Mouse (Mus musculus): Measurements from ENCODE around the gene Zbtb40. TPM values are rescaled to one million over a fixed set of nuclear protein-coding genes. Genes with fewer than 3 reads are reported as not detected.

Gene Zbtb40
- polyA plus RNA-seq, 1 experiment from 2014 or later: 6.7 TPM

- Histone ChIP-seq H3K9ac (ENCODE audit: low read length) (no peak overlapping the region), H3K4me1 (replicated peaks; ENCODE audit: control insufficient read depth, insufficient read depth, low read length) (no peaks in the 10 kb centered on the region), H3K27ac (ENCODE audit: low read depth, low read length) (no peak overlapping the region), H3K27me3 (ENCODE audit: control insufficient read depth, insufficient read depth, low read length) (no peaks in the 10 kb centered on the region), H3K9me3 (ENCODE audit: control insufficient read depth, low read length) (no peaks in the 10 kb centered on the region), H3K4me2 (ENCODE audit: low read depth, low read length, severe bottlenecking) (no peak overlapping the region), H3K36me3 (ENCODE audit: control insufficient read depth, insufficient read depth, low read length) (no peaks in the 10 kb centered on the region), H3K4me3 (ENCODE audit: low read depth, low read length) (no peak overlapping the region)
- DNase-seq (ENCODE audit: low spot score) (peak; percentile 45), ATAC-seq (replicated peaks; ENCODE audit: low FRiP score) (no peak)
- 89% methylated on average over 6 of the region's 6 CpGs for WGBS
Measured at GRCm38 (mm10) chr4:137071204-137071603, 22.6 kb upstream of the Zbtb40 start.

- H3K4me2 ChIP-seq (ENCODE audit: low read depth, low read length, severe bottlenecking): no peak overlapping the region
- no peaks in the 10 kb centered on the region for H3K4me1 ChIP-seq (replicated peaks; ENCODE audit: control insufficient read depth, insufficient read depth, low read length)
- ATAC-seq (replicated peaks; ENCODE audit: low FRiP score) (no peak), DNase-seq (ENCODE audit: low spot score) (no peak)
- WGBS: 47% methylated on average over 8 of the region's 8 CpGs
- H3K9ac ChIP-seq (ENCODE audit: low read length): no peak overlapping the region
- H3K4me3 ChIP-seq (ENCODE audit: low read depth, low read length): no peak overlapping the region
- no peaks in the 10 kb centered on the region for H3K9me3 ChIP-seq (ENCODE audit: control insufficient read depth, low read length)
- H3K27me3 ChIP-seq (ENCODE audit: control insufficient read depth, insufficient read depth, low read length): no peaks in the 10 kb centered on the region
- no peaks in the 10 kb centered on the region for H3K36me3 ChIP-seq (ENCODE audit: control insufficient read depth, insufficient read depth, low read length)
- no peak overlapping the region for H3K27ac ChIP-seq (ENCODE audit: low read depth, low read length)
Measured at GRCm38 (mm10) chr4:137068491-137068890, 19.9 kb upstream of the Zbtb40 start.

- no peak overlapping the region for H3K9ac ChIP-seq (ENCODE audit: low read length)
- DNase-seq (ENCODE audit: low spot score): peak; percentile 40
- no peaks in the 10 kb centered on the region for H3K27me3 ChIP-seq (ENCODE audit: control insufficient read depth, insufficient read depth, low read length)
- no peak overlapping the region for H3K4me2 ChIP-seq (ENCODE audit: low read depth, low read length, severe bottlenecking)
- H3K4me1 ChIP-seq (replicated peaks; ENCODE audit: control insufficient read depth, insufficient read depth, low read length): no peaks in the 10 kb centered on the region
- H3K9me3 ChIP-seq (ENCODE audit: control insufficient read depth, low read length): no peaks in the 10 kb centered on the region
- no peaks in the 10 kb centered on the region for H3K36me3 ChIP-seq (ENCODE audit: control insufficient read depth, insufficient read depth, low read length)
- 79% methylated on average over 6 of the region's 6 CpGs for WGBS
- no peak for ATAC-seq (replicated peaks; ENCODE audit: low FRiP score)
- H3K4me3 ChIP-seq (ENCODE audit: low read depth, low read length): no peak overlapping the region
- no peak overlapping the region for H3K27ac ChIP-seq (ENCODE audit: low read depth, low read length)
Measured at GRCm38 (mm10) chr4:137065846-137066245, 17.2 kb upstream of the Zbtb40 start.

- no peak overlapping the region for H3K27ac ChIP-seq (ENCODE audit: low read depth, low read length)
- no peak overlapping the region for H3K4me2 ChIP-seq (ENCODE audit: low read depth, low read length, severe bottlenecking)
- ATAC-seq (replicated peaks; ENCODE audit: low FRiP score) (no peak), DNase-seq (ENCODE audit: low spot score) (no peak)
- no peaks in the 10 kb centered on the region for H3K4me1 ChIP-seq (replicated peaks; ENCODE audit: control insufficient read depth, insufficient read depth, low read length)
- H3K36me3 ChIP-seq (ENCODE audit: control insufficient read depth, insufficient read depth, low read length): no peaks in the 10 kb centered on the region
- no peak overlapping the region for H3K9ac ChIP-seq (ENCODE audit: low read length)
- 72% methylated on average over 3 of the region's 3 CpGs for WGBS
- no peak overlapping the region for H3K4me3 ChIP-seq (ENCODE audit: low read depth, low read length)
- no peaks in the 10 kb centered on the region for H3K9me3 ChIP-seq (ENCODE audit: control insufficient read depth, low read length)
- peaks cover 10% of the 10 kb centered on the region for H3K27me3 ChIP-seq (ENCODE audit: control insufficient read depth, insufficient read depth, low read length)
Measured at GRCm38 (mm10) chr4:137054932-137055331, 6.3 kb upstream of the Zbtb40 start.

GRCm38 (mm10) chr4:137053810-137054209, 5.2 kb upstream of the Zbtb40 start:
- H3K4me3 ChIP-seq (ENCODE audit: low read depth, low read length): no peak overlapping the region
- H3K36me3 ChIP-seq (ENCODE audit: control insufficient read depth, insufficient read depth, low read length): no peaks in the 10 kb centered on the region
- DNase-seq (ENCODE audit: low spot score) (no peak), ATAC-seq (replicated peaks; ENCODE audit: low FRiP score) (no peak)
- H3K27ac ChIP-seq (ENCODE audit: low read depth, low read length): no peak overlapping the region
- H3K4me2 ChIP-seq (ENCODE audit: low read depth, low read length, severe bottlenecking): no peak overlapping the region
- no peak overlapping the region for H3K9ac ChIP-seq (ENCODE audit: low read length)
- H3K4me1 ChIP-seq (replicated peaks; ENCODE audit: control insufficient read depth, insufficient read depth, low read length): no peaks in the 10 kb centered on the region; the same call in 1 of the 2 replicates
- H3K27me3 ChIP-seq (ENCODE audit: control insufficient read depth, insufficient read depth, low read length): peaks cover 11% of the 10 kb centered on the region
- 81% methylated on average over 5 of the region's 5 CpGs for WGBS
- H3K9me3 ChIP-seq (ENCODE audit: control insufficient read depth, low read length): peaks cover 6% of the 10 kb centered on the region; the same call in 1 of the 2 replicates

- peak; percentile 82 for ATAC-seq (replicated peaks; ENCODE audit: low FRiP score)
- WGBS: under 1% methylated on average over 52 of the region's 52 CpGs
- Histone ChIP-seq H3K9ac (ENCODE audit: low read length) (peak overlapping the region; percentile 74), H3K4me2 (ENCODE audit: low read depth, low read length, severe bottlenecking) (peak overlapping the region; percentile 69), H3K36me3 (ENCODE audit: control insufficient read depth, insufficient read depth, low read length) (no peaks in the 10 kb centered on the region), H3K9me3 (ENCODE audit: control insufficient read depth, low read length) (peaks cover 6% of the 10 kb centered on the region; the same call in 1 of the 2 replicates), H3K4me3 (ENCODE audit: low read depth, low read length) (peak overlapping the region; percentile 60), H3K4me1 (replicated peaks; ENCODE audit: control insufficient read depth, insufficient read depth, low read length) (peaks cover 4% of the 10 kb centered on the region; the same call in 1 of the 2 replicates), H3K27ac (ENCODE audit: low read depth, low read length) (peak overlapping the region; percentile 55), H3K27me3 (ENCODE audit: control insufficient read depth, insufficient read depth, low read length) (peaks cover 8% of the 10 kb centered on the region)
- DNase-seq (ENCODE audit: low spot score): no peak
Measured at GRCm38 (mm10) chr4:137047840-137048549, 606 bp downstream of the Zbtb40 start.

- Histone ChIP-seq H3K27me3 (ENCODE audit: control insufficient read depth, insufficient read depth, low read length) (peaks cover 3% of the 10 kb centered on the region; the same call in 1 of the 2 replicates), H3K27ac (ENCODE audit: low read depth, low read length) (no peak overlapping the region), H3K9ac (ENCODE audit: low read length) (no peak overlapping the region), H3K36me3 (ENCODE audit: control insufficient read depth, insufficient read depth, low read length) (no peaks in the 10 kb centered on the region), H3K4me2 (ENCODE audit: low read depth, low read length, severe bottlenecking) (no peak overlapping the region), H3K9me3 (ENCODE audit: control insufficient read depth, low read length) (peaks cover 6% of the 10 kb centered on the region; the same call in 1 of the 2 replicates), H3K4me1 (replicated peaks; ENCODE audit: control insufficient read depth, insufficient read depth, low read length) (peaks cover 4% of the 10 kb centered on the region; the same call in 1 of the 2 replicates), H3K4me3 (ENCODE audit: low read depth, low read length) (no peak overlapping the region)
- ATAC-seq (replicated peaks; ENCODE audit: low FRiP score) (no peak), DNase-seq (ENCODE audit: low spot score) (no peak)
- 90% methylated on average over 5 of the region's 5 CpGs for WGBS
Measured at GRCm38 (mm10) chr4:137046110-137046509, 2.5 kb downstream of the Zbtb40 start.

- no peak overlapping the region for H3K4me2 ChIP-seq (ENCODE audit: low read depth, low read length, severe bottlenecking)
- no peaks in the 10 kb centered on the region for H3K27me3 ChIP-seq (ENCODE audit: control insufficient read depth, insufficient read depth, low read length)
- peaks cover 4% of the 10 kb centered on the region; the same call in 1 of the 2 replicates for H3K4me1 ChIP-seq (replicated peaks; ENCODE audit: control insufficient read depth, insufficient read depth, low read length)
- 44% methylated on average over 5 of the region's 5 CpGs for WGBS
- H3K27ac ChIP-seq (ENCODE audit: low read depth, low read length): no peak overlapping the region
- no peak overlapping the region for H3K9ac ChIP-seq (ENCODE audit: low read length)
- no peak for DNase-seq (ENCODE audit: low spot score)
- no peak for ATAC-seq (replicated peaks; ENCODE audit: low FRiP score)
- H3K36me3 ChIP-seq (ENCODE audit: control insufficient read depth, insufficient read depth, low read length): no peaks in the 10 kb centered on the region
- H3K9me3 ChIP-seq (ENCODE audit: control insufficient read depth, low read length): peaks cover 6% of the 10 kb centered on the region; the same call in 1 of the 2 replicates
- H3K4me3 ChIP-seq (ENCODE audit: low read depth, low read length): no peak overlapping the region
Measured at GRCm38 (mm10) chr4:137044516-137044915, 4.1 kb downstream of the Zbtb40 start.

- Histone ChIP-seq H3K4me2 (ENCODE audit: low read depth, low read length, severe bottlenecking) (no peak overlapping the region), H3K27me3 (ENCODE audit: control insufficient read depth, insufficient read depth, low read length) (no peaks in the 10 kb centered on the region), H3K27ac (ENCODE audit: low read depth, low read length) (no peak overlapping the region), H3K4me3 (ENCODE audit: low read depth, low read length) (no peak overlapping the region), H3K9ac (ENCODE audit: low read length) (no peak overlapping the region), H3K9me3 (ENCODE audit: control insufficient read depth, low read length) (no peaks in the 10 kb centered on the region; the same call in 1 of the 2 replicates), H3K4me1 (replicated peaks; ENCODE audit: control insufficient read depth, insufficient read depth, low read length) (peaks cover 4% of the 10 kb centered on the region; the same call in 1 of the 2 replicates), H3K36me3 (ENCODE audit: control insufficient read depth, insufficient read depth, low read length) (no peaks in the 10 kb centered on the region)
- no peak for DNase-seq (ENCODE audit: low spot score)
- 56% methylated on average over 11 of the region's 11 CpGs for WGBS
- no peak for ATAC-seq (replicated peaks; ENCODE audit: low FRiP score)
Measured at GRCm38 (mm10) chr4:137043799-137044198, 4.8 kb downstream of the Zbtb40 start.
